Mouse (Mus musculus) midbrain, embryonic 10.5 days (tissue): ENCODE data around the gene Klf11. TPM values are rescaled to one million over a fixed set of nuclear protein-coding genes. Genes with fewer than 3 reads are reported as not detected.
A peak's percentile ranks its signal among the peaks of the same experiment; 100 is the strongest.

ENCODE experiments used
- DNase-seq: peaks from one replicate; pipeline ENCODE4 v3.0.0-alpha.2; 2017; ENCODE audit warnings: low spot score
- H3K27ac ChIP-seq: fragments of 300-500 bp; sonication (generic); replicated peaks from 2 replicates; pipeline ENCODE4 v1.5.1; 2016; ENCODE audit warnings: mild to moderate bottlenecking
- H3K27me3 ChIP-seq: fragments of 300-500 bp; sonication (generic); 2 replicates; pipeline ENCODE4 v1.6.1; 2016; ENCODE audit warnings: low read depth, mild to moderate bottlenecking; ENCODE audit not compliant: poor library complexity, severe bottlenecking
- H3K36me3 ChIP-seq: fragments of 300-500 bp; sonication (generic); 2 replicates; pipeline ENCODE4 v1.6.1; 2016; ENCODE audit warnings: mild to moderate bottlenecking, moderate library complexity
- H3K4me1 ChIP-seq: fragments of 300-500 bp; sonication (generic); 2 replicates; pipeline ENCODE4 v1.6.1; 2016
- H3K4me3 ChIP-seq: fragments of 300-500 bp; sonication (generic); 2 replicates; pipeline ENCODE4 v1.5.1; 2016; ENCODE audit warnings: mild to moderate bottlenecking, moderate library complexity
- H3K9me3 ChIP-seq: fragments of 300-500 bp; sonication (generic); replicated peaks from 2 replicates; pipeline ENCODE4 v1.6.1; 2016; ENCODE audit warnings: mild to moderate bottlenecking
- WGBS: fragments of 180-500 bp; shearing (Covaris S2); methylation state at CpG from one replicate; pipeline ENCODE4 v1.1.7; 2016; 5-methylcytosine and 5-hydroxymethylcytosine counted together
- polyA plus RNA-seq: library from polyadenylated mRNA; unstranded; fragments of >200 nt; fragmentation: Nextera tagmentation; extraction: Ambion mirVana; gene quantifications from 2 replicates; pipeline ENCODE4 v1.2.1, GENCODE M21; 2016

Gene Klf11
- polyA plus RNA-seq, 1 experiment from 2014 or later, result 13.6 TPM

GRCm38 (mm10) chr12:24709409-24709808 is 58.3 kb downstream of the Klf11 start:
- H3K4me3 ChIP-seq, result peak overlapping the region; percentile 98
- peaks cover 58% of the 10 kb centered on the region for H3K4me1 ChIP-seq
- H3K27ac ChIP-seq, result peak overlapping the region; percentile 99
- no peaks in the 10 kb centered on the region for H3K9me3 ChIP-seq
- H3K27me3 ChIP-seq, result no peaks in the 10 kb centered on the region
- peaks cover 56% of the 10 kb centered on the region for H3K36me3 ChIP-seq
- peak; percentile 27 for DNase-seq
- 39% methylated on average over 6 of the region's 6 CpGs for WGBS

- Histone ChIP-seq H3K27ac (peak overlapping the region; percentile 99), H3K4me3 (peak overlapping the region; percentile 98), H3K27me3 (no peaks in the 10 kb centered on the region), H3K36me3 (peaks cover 61% of the 10 kb centered on the region), H3K4me1 (peaks cover 58% of the 10 kb centered on the region), H3K9me3 (no peaks in the 10 kb centered on the region)
- WGBS, result 51% methylated on average over 5 of the region's 5 CpGs
- peak; percentile 65 for DNase-seq
Measured at GRCm38 (mm10) chr12:24709831-24710508, 58.9 kb downstream of the Klf11 start.

- H3K9me3 ChIP-seq, result no peaks in the 10 kb centered on the region
- H3K27ac ChIP-seq, result peak overlapping the region; percentile 53; the same call in 1 of the 2 replicates
- peaks cover 66% of the 10 kb centered on the region for H3K36me3 ChIP-seq
- H3K4me1 ChIP-seq, result peaks cover 58% of the 10 kb centered on the region
- DNase-seq, result peak; percentile 53
- peak overlapping the region; percentile 98 for H3K4me3 ChIP-seq
- no peaks in the 10 kb centered on the region for H3K27me3 ChIP-seq
- 76% methylated on average over 5 of the region's 5 CpGs for WGBS
Measured at GRCm38 (mm10) chr12:24710672-24711071, 59.6 kb downstream of the Klf11 start.

Other genes with a start within 250 kb of the Klf11 start
- gene Taf1b, start 152.9 kb upstream of the Klf11 start, polyA plus RNA-seq, result 30.2 and 30.3 TPM in 2 replicates
- gene Grhl1, start 79.0 kb upstream of the Klf11 start, polyA plus RNA-seq, result 0.49 and 0.53 TPM in 2 replicates
- gene Cys1, start 30.5 kb downstream of the Klf11 start, polyA plus RNA-seq, result 0.39 and 0.49 TPM in 2 replicates
- gene Rrm2, start 57.0 kb downstream of the Klf11 start, polyA plus RNA-seq, result 732 and 813 TPM in 2 replicates
- 49.8 and 56.8 TPM in 2 replicates for gene Mboat2, start 179.6 kb downstream of the Klf11 start, polyA plus RNA-seq